Mouse (Mus musculus): ENCODE measurements around the gene Palm2. TPM values are rescaled to one million over a fixed set of nuclear protein-coding genes. Genes with fewer than 3 reads are reported as not detected.
A peak's percentile ranks its signal among the peaks of the same experiment; 100 is the strongest.

Gene Palm2
- polyA plus RNA-seq, 1 experiment from 2014 or later: 2.6 TPM

- H3K4me1 ChIP-seq: no peaks in the 10 kb centered on the region
- no peak overlapping the region for H3K9ac ChIP-seq
- no peak overlapping the region for H3K4me2 ChIP-seq (replicated peaks)
- 81% methylated on average over 2 of the region's 2 CpGs for WGBS
- ATAC-seq (ENCODE audit: low FRiP score, low read depth): no peak
- H3K36me3 ChIP-seq: no peaks in the 10 kb centered on the region
- no peak overlapping the region for H3K4me3 ChIP-seq
- no peaks in the 10 kb centered on the region for H3K9me3 ChIP-seq
- no peaks in the 10 kb centered on the region for H3K27me3 ChIP-seq (replicated peaks)
- no peak overlapping the region for H3K27ac ChIP-seq
Observed at GRCm38 (mm10) chr4:57515356-57515755, 81.3 kb downstream of the Palm2 start.

- no peak overlapping the region for H3K9ac ChIP-seq
- no peak overlapping the region for H3K27ac ChIP-seq
Observed at GRCm38 (mm10) chr4:57523456-57523855, 89.4 kb downstream of the Palm2 start.

GRCm38 (mm10) chr4:57524461-57524860 lies 90.4 kb downstream of the Palm2 start:
- 80% methylated on average over 3 of the region's 3 CpGs for WGBS
- H3K27me3 ChIP-seq (replicated peaks): no peaks in the 10 kb centered on the region
- H3K9ac ChIP-seq: no peak overlapping the region
- no peak overlapping the region for H3K4me2 ChIP-seq (replicated peaks)
- H3K27ac ChIP-seq: no peak overlapping the region
- no peaks in the 10 kb centered on the region for H3K36me3 ChIP-seq
- H3K9me3 ChIP-seq: no peaks in the 10 kb centered on the region
- no peaks in the 10 kb centered on the region for H3K4me1 ChIP-seq
- ATAC-seq (ENCODE audit: low FRiP score, low read depth): no peak
- no peak overlapping the region for H3K4me3 ChIP-seq

More at GRCm38 (mm10) chr4:57523456-57523855, 89.4 kb downstream of the Palm2 start:
- H3K36me3 ChIP-seq: no peaks in the 10 kb centered on the region
- H3K9me3 ChIP-seq: no peaks in the 10 kb centered on the region
- WGBS: 95% methylated on average over 15 of the region's 15 CpGs
- H3K27me3 ChIP-seq (replicated peaks): no peaks in the 10 kb centered on the region
- no peak overlapping the region for H3K4me2 ChIP-seq (replicated peaks)
- no peak overlapping the region for H3K4me3 ChIP-seq
- no peaks in the 10 kb centered on the region for H3K4me1 ChIP-seq
- no peak for ATAC-seq (ENCODE audit: low FRiP score, low read depth)

GRCm38 (mm10) chr4:57525221-57526011 lies 91.4 kb downstream of the Palm2 start:
- Histone ChIP-seq H3K4me2 (replicated peaks) (no peak overlapping the region), H3K4me3 (no peak overlapping the region), H3K27me3 (replicated peaks) (no peaks in the 10 kb centered on the region), H3K9me3 (no peaks in the 10 kb centered on the region), H3K27ac (no peak overlapping the region), H3K4me1 (no peaks in the 10 kb centered on the region), H3K9ac (no peak overlapping the region), H3K36me3 (no peaks in the 10 kb centered on the region)
- ATAC-seq (ENCODE audit: low FRiP score, low read depth): no peak
- 84% methylated on average over 9 of the region's 9 CpGs for WGBS

- no peaks in the 10 kb centered on the region for H3K9me3 ChIP-seq
- H3K9ac ChIP-seq: no peak overlapping the region
- H3K27me3 ChIP-seq (replicated peaks): no peaks in the 10 kb centered on the region
- no peak for ATAC-seq (ENCODE audit: low FRiP score, low read depth)
- no peak overlapping the region for H3K4me3 ChIP-seq
- H3K4me1 ChIP-seq: no peaks in the 10 kb centered on the region
- H3K27ac ChIP-seq: no peak overlapping the region
- H3K36me3 ChIP-seq: no peaks in the 10 kb centered on the region
- H3K4me2 ChIP-seq (replicated peaks): no peak overlapping the region
Observed at GRCm38 (mm10) chr4:57528296-57528695, 94.2 kb downstream of the Palm2 start.

- no peak overlapping the region for H3K27ac ChIP-seq
- no peaks in the 10 kb centered on the region for H3K27me3 ChIP-seq (replicated peaks)
- no peaks in the 10 kb centered on the region for H3K36me3 ChIP-seq
- WGBS: 84% methylated on average over 6 of the region's 6 CpGs
- H3K9me3 ChIP-seq: no peaks in the 10 kb centered on the region
- ATAC-seq (ENCODE audit: low FRiP score, low read depth): no peak
- H3K4me1 ChIP-seq: 0 out of 2 replicates have a peak, but pooled peaks cover 6% of the 10 kb centered on the region
- no peak overlapping the region for H3K9ac ChIP-seq
- H3K4me2 ChIP-seq (replicated peaks): no peak overlapping the region
- H3K4me3 ChIP-seq: no peak overlapping the region
Observed at GRCm38 (mm10) chr4:57533686-57534085, 99.6 kb downstream of the Palm2 start.

GRCm38 (mm10) chr4:57534232-57534631 lies 100.2 kb downstream of the Palm2 start:
- H3K27ac ChIP-seq: no peak overlapping the region
- no peaks in the 10 kb centered on the region for H3K36me3 ChIP-seq
- 73% methylated on average over 6 of the region's 6 CpGs for WGBS
- no peak for ATAC-seq (ENCODE audit: low FRiP score, low read depth)
- no peak overlapping the region for H3K4me2 ChIP-seq (replicated peaks)
- H3K9ac ChIP-seq: no peak overlapping the region
- H3K27me3 ChIP-seq (replicated peaks): no peaks in the 10 kb centered on the region
- H3K4me3 ChIP-seq: no peak overlapping the region
- no peaks in the 10 kb centered on the region for H3K9me3 ChIP-seq
- 0 out of 2 replicates have a peak, but pooled peaks cover 6% of the 10 kb centered on the region for H3K4me1 ChIP-seq

- Histone ChIP-seq H3K9ac (no peak overlapping the region), H3K27ac (no peak overlapping the region), H3K36me3 (no peaks in the 10 kb centered on the region), H3K4me1 (0 out of 2 replicates have a peak, but pooled peaks cover 6% of the 10 kb centered on the region), H3K27me3 (replicated peaks) (no peaks in the 10 kb centered on the region), H3K4me3 (no peak overlapping the region), H3K9me3 (no peaks in the 10 kb centered on the region), H3K4me2 (replicated peaks) (no peak overlapping the region)
- no peak for ATAC-seq (ENCODE audit: low FRiP score, low read depth)
- 91% methylated on average over 4 of the region's 4 CpGs for WGBS
Observed at GRCm38 (mm10) chr4:57535087-57535486, 101.0 kb downstream of the Palm2 start.

- H3K27me3 ChIP-seq (replicated peaks): no peaks in the 10 kb centered on the region
- WGBS: 25% methylated on average over 4 of the region's 4 CpGs
Observed at GRCm38 (mm10) chr4:57538029-57538688, 104.1 kb downstream of the Palm2 start.

GRCm38 (mm10) chr4:57543692-57544256 lies 109.7 kb downstream of the Palm2 start:
- Histone ChIP-seq H3K4me1 (peaks cover 8% of the 10 kb centered on the region; the same call in 1 of the 2 replicates), H3K9ac (no peak overlapping the region), H3K4me2 (replicated peaks) (peak overlapping the region; percentile 25; the same call in 1 of the 2 replicates), H3K9me3 (no peaks in the 10 kb centered on the region), H3K36me3 (no peaks in the 10 kb centered on the region), H3K27me3 (replicated peaks) (no peaks in the 10 kb centered on the region), H3K4me3 (no peak overlapping the region), H3K27ac (0 out of 2 replicates have a peak overlapping the region, but pooled peaks have one; percentile 7)
- peak; percentile 53 for ATAC-seq (ENCODE audit: low FRiP score, low read depth)
- 6% methylated on average over 6 of the region's 6 CpGs for WGBS

More at GRCm38 (mm10) chr4:57538029-57538688, 104.1 kb downstream of the Palm2 start:
- no peak for ATAC-seq (ENCODE audit: low FRiP score, low read depth)
- Histone ChIP-seq H3K27ac (no peak overlapping the region), H3K4me1 (0 out of 2 replicates have a peak, but pooled peaks cover 6% of the 10 kb centered on the region), H3K9me3 (no peaks in the 10 kb centered on the region), H3K4me3 (no peak overlapping the region), H3K9ac (no peak overlapping the region), H3K4me2 (replicated peaks) (no peak overlapping the region), H3K36me3 (no peaks in the 10 kb centered on the region)

- Histone ChIP-seq H3K9me3 (no peaks in the 10 kb centered on the region), H3K4me2 (replicated peaks) (no peak overlapping the region), H3K4me1 (peaks cover 11% of the 10 kb centered on the region; the same call in 1 of the 2 replicates), H3K9ac (no peak overlapping the region), H3K27me3 (replicated peaks) (no peaks in the 10 kb centered on the region), H3K36me3 (no peaks in the 10 kb centered on the region), H3K4me3 (no peak overlapping the region), H3K27ac (no peak overlapping the region)
- 88% methylated on average over 7 of the region's 7 CpGs for WGBS
- ATAC-seq (ENCODE audit: low FRiP score, low read depth): no peak
Observed at GRCm38 (mm10) chr4:57547785-57548184, 113.7 kb downstream of the Palm2 start.

- 26% methylated on average over 1 of the region's 1 CpGs for WGBS
- no peak for ATAC-seq (ENCODE audit: low FRiP score, low read depth)
Observed at GRCm38 (mm10) chr4:57550216-57550615, 116.2 kb downstream of the Palm2 start.

More at GRCm38 (mm10) chr4:57550216-57550615, 116.2 kb downstream of the Palm2 start:
- Histone ChIP-seq H3K4me3 (no peak overlapping the region), H3K27ac (no peak overlapping the region), H3K27me3 (replicated peaks) (no peaks in the 10 kb centered on the region), H3K4me1 (0 out of 2 replicates have a peak, but pooled peaks cover 3% of the 10 kb centered on the region), H3K9me3 (no peaks in the 10 kb centered on the region), H3K9ac (no peak overlapping the region), H3K4me2 (replicated peaks) (no peak overlapping the region), H3K36me3 (no peaks in the 10 kb centered on the region)

Data from neural tube, embryonic 12.5 days (tissue).